Mouse (Mus musculus): ENCODE data around the gene Mapk1ip1. TPM values are rescaled to one million over a fixed set of nuclear protein-coding genes. Genes with fewer than 3 reads are reported as not detected.

Gene Mapk1ip1
- total and polyA plus RNA-seq, 3 experiments: 6.3 to 28.1 (median 6.5) TPM

DNA sequence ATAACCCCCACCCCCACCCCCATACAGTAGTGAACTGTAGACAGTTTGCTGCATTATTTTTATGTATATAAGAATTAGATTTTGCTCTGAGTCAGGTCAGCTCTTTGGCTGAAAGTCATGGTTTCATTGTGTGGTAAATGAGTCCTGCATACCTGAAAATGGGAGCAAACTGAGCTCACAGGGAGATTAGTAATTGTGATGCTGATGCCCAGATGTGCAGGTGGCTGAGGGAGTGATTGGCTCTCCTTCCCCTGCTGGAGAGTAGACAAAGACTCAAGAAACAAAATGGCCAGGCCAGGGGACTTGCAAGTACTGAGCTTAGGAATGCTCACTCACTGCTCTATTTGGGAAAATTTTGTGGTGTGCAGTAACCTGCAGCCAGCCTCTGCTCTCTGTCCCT is 4.0 kb upstream of the Mapk1ip1 start:
- peaks cover 61% of the 10 kb centered on the region for H3K36me3 ChIP-seq (replicated peaks)
- DNase-seq (ENCODE audit: low spot score): no peak

DNA sequence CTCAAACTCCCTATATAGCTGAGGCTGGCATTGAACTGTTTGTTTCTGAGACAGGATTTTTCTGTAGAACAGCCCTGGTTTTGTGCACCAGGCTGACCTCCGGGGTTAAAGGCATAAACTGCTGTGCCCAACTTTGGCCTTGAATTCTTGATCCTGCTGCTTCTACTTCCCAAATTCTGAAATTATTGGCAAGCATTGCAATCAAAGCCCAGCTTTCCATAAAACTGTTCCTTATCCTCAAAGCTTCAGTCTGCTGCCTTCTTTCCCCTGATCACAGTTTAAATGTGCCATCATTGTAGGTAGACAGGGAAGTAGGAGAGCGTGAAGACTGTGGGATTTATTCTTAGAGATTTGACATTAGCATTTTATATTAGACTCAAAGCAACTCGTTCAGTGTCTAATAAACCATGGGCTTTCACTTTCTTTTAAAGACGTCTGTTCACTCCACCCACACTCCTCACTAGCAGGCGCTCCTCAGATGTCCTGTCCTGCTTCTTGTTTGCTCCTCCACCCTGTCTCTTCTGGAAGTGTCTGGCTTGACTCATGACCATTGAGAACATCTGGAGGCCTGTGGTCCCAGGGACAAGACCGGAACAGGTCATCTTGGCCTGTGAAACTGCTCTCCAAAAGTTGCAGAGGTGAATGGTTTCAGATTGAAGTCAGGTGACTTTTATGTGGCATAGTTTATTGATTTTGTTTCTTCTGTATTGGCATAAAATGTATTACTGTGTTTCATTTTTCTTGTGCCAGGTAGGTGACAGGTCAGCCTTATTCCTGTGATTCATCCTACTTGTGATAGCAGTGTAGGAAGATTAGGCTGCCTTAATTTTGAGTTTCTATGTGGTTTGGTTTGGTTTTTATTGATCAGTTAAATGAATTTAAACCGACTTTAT is 2.2 kb upstream of the Mapk1ip1 start:
- TF ChIP-seq POLR2AphosphoS5 (IDR thresholded peaks at IDR 0.05; ENCODE audit: insufficient replicate concordance, low read depth, low read length) (no peak), GATA2 (IDR thresholded peaks at IDR 0.05; ENCODE audit: borderline replicate concordance, low read depth, low read length) (no peak), CTCF (IDR thresholded peaks at IDR 0.05; ENCODE audit: low read depth, low read length) (no peak), GATA1 (IDR thresholded peaks at IDR 0.05; ENCODE audit: borderline replicate concordance, low read length) (no peak), TAL1 (conservative IDR thresholded peaks at IDR 0.05; ENCODE audit: low read depth, low read length) (no peak)
- ATAC-seq (ENCODE audit: extremely low read depth, insufficient number of reproducible peaks, low FRiP score, poor library complexity, severe bottlenecking): no peak

More for the DNA sequence above, 4.0 kb upstream of the Mapk1ip1 start:
- Histone ChIP-seq H3K9me3 (replicated peaks) (no peaks in the 10 kb centered on the region), H3K4me3 (ENCODE audit: low read depth, low read length) (no peak overlapping the region), H3K27me3 (ENCODE audit: insufficient read depth, low read length) (no peaks in the 10 kb centered on the region), H3K4me1 (ENCODE audit: insufficient read depth, low read depth, low read length) (peaks cover 37% of the 10 kb centered on the region)
- no peak for ATAC-seq (ENCODE audit: extremely low read depth, insufficient number of reproducible peaks, low FRiP score, poor library complexity, severe bottlenecking)
- TF ChIP-seq TAL1 (conservative IDR thresholded peaks at IDR 0.05; ENCODE audit: low read depth, low read length) (no peak), GATA1 (IDR thresholded peaks at IDR 0.05; ENCODE audit: borderline replicate concordance, low read length) (no peak), POLR2AphosphoS5 (IDR thresholded peaks at IDR 0.05; ENCODE audit: insufficient replicate concordance, low read depth, low read length) (no peak), CTCF (IDR thresholded peaks at IDR 0.05; ENCODE audit: low read depth, low read length) (no peak), GATA2 (IDR thresholded peaks at IDR 0.05; ENCODE audit: borderline replicate concordance, low read depth, low read length) (no peak)

DNA sequence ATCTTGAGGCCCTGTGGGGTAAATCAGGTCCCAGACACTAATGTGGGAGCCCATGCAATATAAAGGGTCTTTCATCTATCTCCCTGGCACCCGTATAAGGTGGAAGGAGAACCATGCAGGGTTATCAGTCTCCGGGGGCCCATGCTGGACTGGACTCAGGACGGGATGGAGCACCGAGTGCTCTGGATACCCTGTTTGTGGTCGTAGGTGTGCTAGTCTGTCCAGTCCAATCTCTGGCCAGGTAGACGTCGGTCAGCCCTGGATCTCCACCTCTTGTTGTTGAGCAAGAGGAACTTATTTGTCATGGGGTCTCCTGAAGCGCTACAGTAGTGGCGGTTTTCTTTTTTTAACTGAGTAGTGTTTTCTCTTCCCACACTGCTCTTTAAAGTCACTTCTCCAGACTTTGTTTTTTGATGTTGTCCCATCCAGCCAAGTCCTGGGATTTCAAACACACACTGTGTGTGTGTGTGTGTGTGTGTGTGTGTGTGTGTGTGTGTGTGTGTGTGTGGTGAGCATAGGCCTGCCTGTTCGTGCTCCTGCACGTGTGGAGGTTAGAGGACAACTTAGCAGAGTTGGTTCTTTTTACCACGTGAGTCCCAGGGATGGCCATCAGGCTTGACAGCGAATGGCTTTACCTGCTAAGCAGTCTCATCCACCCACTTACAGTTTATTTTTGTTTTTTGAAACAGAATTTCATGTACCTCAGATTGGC is 1.4 kb upstream of the Mapk1ip1 start:
- H3K9me3 ChIP-seq (replicated peaks): no peaks in the 10 kb centered on the region
- H3K27me3 ChIP-seq (ENCODE audit: insufficient read depth, low read length): no peaks in the 10 kb centered on the region
- peaks cover 58% of the 10 kb centered on the region for H3K36me3 ChIP-seq (replicated peaks)
- peak overlapping the region; percentile 94 for H3K4me3 ChIP-seq (ENCODE audit: low read depth, low read length)
- DNase-seq (ENCODE audit: low spot score): no peak
- ATAC-seq (ENCODE audit: extremely low read depth, insufficient number of reproducible peaks, low FRiP score, poor library complexity, severe bottlenecking): no peak
- peaks cover 56% of the 10 kb centered on the region for H3K4me1 ChIP-seq (ENCODE audit: insufficient read depth, low read depth, low read length)
- TF ChIP-seq GATA2 (IDR thresholded peaks at IDR 0.05; ENCODE audit: borderline replicate concordance, low read depth, low read length): no peak
- no peak for TF ChIP-seq POLR2AphosphoS5 (IDR thresholded peaks at IDR 0.05; ENCODE audit: insufficient replicate concordance, low read depth, low read length)
- TF ChIP-seq TAL1 (conservative IDR thresholded peaks at IDR 0.05; ENCODE audit: low read depth, low read length): no peak
- TF ChIP-seq GATA1 (IDR thresholded peaks at IDR 0.05; ENCODE audit: borderline replicate concordance, low read length): no peak
- TF ChIP-seq CTCF (IDR thresholded peaks at IDR 0.05; ENCODE audit: low read depth, low read length): no peak

More for the DNA sequence above, 2.2 kb upstream of the Mapk1ip1 start:
- Histone ChIP-seq H3K36me3 (replicated peaks) (peaks cover 58% of the 10 kb centered on the region), H3K4me1 (ENCODE audit: insufficient read depth, low read depth, low read length) (peaks cover 53% of the 10 kb centered on the region), H3K9me3 (replicated peaks) (no peaks in the 10 kb centered on the region), H3K4me3 (ENCODE audit: low read depth, low read length) (peak overlapping the region; percentile 94; the same call in 1 of the 2 replicates), H3K27me3 (ENCODE audit: insufficient read depth, low read length) (no peaks in the 10 kb centered on the region)
- no peak for DNase-seq (ENCODE audit: low spot score)

DNA sequence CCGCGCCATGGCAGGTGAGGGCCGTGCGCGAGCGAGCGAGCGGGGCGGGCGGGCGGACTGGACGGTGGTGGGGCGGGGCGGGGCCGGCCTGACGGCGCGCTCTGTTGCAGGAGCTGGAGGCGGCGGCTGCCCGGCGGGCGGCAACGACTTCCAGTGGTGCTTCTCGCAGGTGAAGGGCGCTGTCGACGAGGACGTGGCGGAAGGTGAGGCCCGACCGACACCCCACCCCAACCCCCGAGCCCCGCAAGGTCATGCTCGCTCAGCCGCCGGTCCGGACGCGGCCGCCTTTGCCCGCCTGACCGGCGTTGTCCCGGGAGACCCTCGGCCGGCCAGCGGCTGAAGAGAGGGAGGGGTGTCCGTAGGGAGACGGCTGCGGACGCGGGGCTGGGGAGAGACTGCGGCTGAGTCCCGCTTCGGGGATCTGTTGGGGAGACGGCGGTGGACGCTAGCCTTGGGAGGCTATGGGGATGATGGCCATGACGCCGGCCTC is 474 bp upstream of the Mapk1ip1 start:
- peaks cover 56% of the 10 kb centered on the region for H3K4me1 ChIP-seq (ENCODE audit: insufficient read depth, low read depth, low read length)
- peak overlapping the region; percentile 94 for H3K4me3 ChIP-seq (ENCODE audit: low read depth, low read length)
- ATAC-seq (ENCODE audit: extremely low read depth, insufficient number of reproducible peaks, low FRiP score, poor library complexity, severe bottlenecking) (no peak), DNase-seq (ENCODE audit: low spot score) (peak; percentile 39)
- no peaks in the 10 kb centered on the region for H3K27me3 ChIP-seq (ENCODE audit: insufficient read depth, low read length)
- H3K9me3 ChIP-seq (replicated peaks): no peaks in the 10 kb centered on the region
- peaks cover 58% of the 10 kb centered on the region for H3K36me3 ChIP-seq (replicated peaks)
- TF ChIP-seq TAL1 (conservative IDR thresholded peaks at IDR 0.05; ENCODE audit: low read depth, low read length) (no peak), GATA1 (IDR thresholded peaks at IDR 0.05; ENCODE audit: borderline replicate concordance, low read length) (no peak), POLR2AphosphoS5 (IDR thresholded peaks at IDR 0.05; ENCODE audit: insufficient replicate concordance, low read depth, low read length) (no peak), GATA2 (IDR thresholded peaks at IDR 0.05; ENCODE audit: borderline replicate concordance, low read depth, low read length) (no peak), CTCF (IDR thresholded peaks at IDR 0.05; ENCODE audit: low read depth, low read length) (no peak)

DNA sequence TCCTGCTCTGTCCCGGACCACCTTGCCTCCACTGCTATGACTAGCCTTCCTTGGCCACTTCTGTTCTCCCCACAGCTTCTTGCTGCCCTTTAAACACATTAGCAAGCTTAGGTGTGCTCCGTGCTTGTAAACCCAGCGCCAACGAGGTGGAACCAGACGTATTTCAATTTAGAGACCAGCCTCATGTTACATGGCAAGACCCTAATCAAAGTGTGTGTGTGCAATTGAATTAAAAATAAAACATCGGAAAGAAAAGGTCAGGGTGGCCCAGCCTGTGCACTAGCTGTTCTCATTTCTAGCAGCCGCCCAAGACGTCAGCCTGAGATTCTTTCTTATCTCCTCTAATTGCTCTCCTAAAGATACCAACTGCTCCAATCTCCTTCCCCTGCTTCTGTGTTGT is 962 bp downstream of the Mapk1ip1 start:
- H3K4me1 ChIP-seq (ENCODE audit: insufficient read depth, low read depth, low read length): peaks cover 50% of the 10 kb centered on the region

More for the DNA sequence above, 962 bp downstream of the Mapk1ip1 start:
- peak overlapping the region; percentile 94 for H3K4me3 ChIP-seq (ENCODE audit: low read depth, low read length)
- peaks cover 57% of the 10 kb centered on the region for H3K36me3 ChIP-seq (replicated peaks)
- no peak for ATAC-seq (ENCODE audit: extremely low read depth, insufficient number of reproducible peaks, low FRiP score, poor library complexity, severe bottlenecking)
- H3K9me3 ChIP-seq (replicated peaks): no peaks in the 10 kb centered on the region
- H3K27me3 ChIP-seq (ENCODE audit: insufficient read depth, low read length): no peaks in the 10 kb centered on the region
- no peak for DNase-seq (ENCODE audit: low spot score)
- no peak for TF ChIP-seq GATA1 (IDR thresholded peaks at IDR 0.05; ENCODE audit: borderline replicate concordance, low read length)
- TF ChIP-seq TAL1 (conservative IDR thresholded peaks at IDR 0.05; ENCODE audit: low read depth, low read length): no peak
- TF ChIP-seq CTCF (IDR thresholded peaks at IDR 0.05; ENCODE audit: low read depth, low read length): no peak
- TF ChIP-seq GATA2 (IDR thresholded peaks at IDR 0.05; ENCODE audit: borderline replicate concordance, low read depth, low read length): no peak
- no peak for TF ChIP-seq POLR2AphosphoS5 (IDR thresholded peaks at IDR 0.05; ENCODE audit: insufficient replicate concordance, low read depth, low read length)
